Mouse (Mus musculus): ENCODE data around the gene Pkmyt1. TPM values are rescaled to one million over a fixed set of nuclear protein-coding genes. Genes with fewer than 3 reads are reported as not detected.

The Pkmyt1 gene
- polyA plus RNA-seq, 1 experiment from 2014 or later: 20.8 TPM

Other genes with a start within 250 kb of the Pkmyt1 start
- not detected in 2 replicates for gene Vmn2r117, start 246.6 kb upstream of the Pkmyt1 start, polyA plus RNA-seq (2015; fragmentation: Nextera tagmentation; extraction: Ambion mirVana)
- gene Zfp213, start 162.1 kb upstream of the Pkmyt1 start, polyA plus RNA-seq (2015; fragmentation: Nextera tagmentation; extraction: Ambion mirVana): 17.0 and 18.0 TPM in 2 replicates
- gene Zfp13, start 126.8 kb upstream of the Pkmyt1 start, polyA plus RNA-seq (2015; fragmentation: Nextera tagmentation; extraction: Ambion mirVana): 26.4 and 29.1 TPM in 2 replicates
- gene Zscan10, start 125.5 kb upstream of the Pkmyt1 start, polyA plus RNA-seq (2015; fragmentation: Nextera tagmentation; extraction: Ambion mirVana): 0.20 and 0.25 TPM in 2 replicates
- gene Mmp25, start 81.1 kb upstream of the Pkmyt1 start, polyA plus RNA-seq (2015; fragmentation: Nextera tagmentation; extraction: Ambion mirVana): 1.2 and 1.5 TPM in 2 replicates
- gene Bicdl2, start 65.8 kb upstream of the Pkmyt1 start, polyA plus RNA-seq (2015; fragmentation: Nextera tagmentation; extraction: Ambion mirVana): 0.19 TPM in 1 of 2 replicates, not detected in the other
- gene Hcfc1r1, start 52.7 kb upstream of the Pkmyt1 start, polyA plus RNA-seq (2015; fragmentation: Nextera tagmentation; extraction: Ambion mirVana): 150 and 153 TPM in 2 replicates
- 41.3 and 42.1 TPM in 2 replicates for gene Thoc6, start 52.5 kb upstream of the Pkmyt1 start, polyA plus RNA-seq (2015; fragmentation: Nextera tagmentation; extraction: Ambion mirVana)
- 5.8 and 6.1 TPM in 2 replicates for gene Tnfrsf12a, start 48.9 kb upstream of the Pkmyt1 start, polyA plus RNA-seq (2015; fragmentation: Nextera tagmentation; extraction: Ambion mirVana)
- gene Cldn6, start 47.1 kb upstream of the Pkmyt1 start, polyA plus RNA-seq (2015; fragmentation: Nextera tagmentation; extraction: Ambion mirVana): 0.34 and 0.54 TPM in 2 replicates
- 1.6 and 2.0 TPM in 2 replicates for gene Cldn9, start 42.3 kb upstream of the Pkmyt1 start, polyA plus RNA-seq (2015; fragmentation: Nextera tagmentation; extraction: Ambion mirVana)
- 0.13 TPM in 1 of 2 replicates, not detected in the other for gene 1520401A03Rik, start 3.6 kb upstream of the Pkmyt1 start, polyA plus RNA-seq (2015; fragmentation: Nextera tagmentation; extraction: Ambion mirVana)
- 81.4 and 84.1 TPM in 2 replicates for gene Paqr4, start 14.5 kb downstream of the Pkmyt1 start, polyA plus RNA-seq (2015; fragmentation: Nextera tagmentation; extraction: Ambion mirVana)
- 1.4 and 1.8 TPM in 2 replicates for gene Kremen2, start 19.5 kb downstream of the Pkmyt1 start, polyA plus RNA-seq (2015; fragmentation: Nextera tagmentation; extraction: Ambion mirVana)
- 202 and 203 TPM in 2 replicates for gene Flywch1, start 45.3 kb downstream of the Pkmyt1 start, polyA plus RNA-seq (2015; fragmentation: Nextera tagmentation; extraction: Ambion mirVana)
- 73.9 and 86.2 TPM in 2 replicates for gene Flywch2, start 59.7 kb downstream of the Pkmyt1 start, polyA plus RNA-seq (2015; fragmentation: Nextera tagmentation; extraction: Ambion mirVana)
- 410 and 420 TPM in 2 replicates for gene Srrm2, start 64.2 kb downstream of the Pkmyt1 start, polyA plus RNA-seq (2015; fragmentation: Nextera tagmentation; extraction: Ambion mirVana)
- gene Elob, start 102.8 kb downstream of the Pkmyt1 start, polyA plus RNA-seq (2015; fragmentation: Nextera tagmentation; extraction: Ambion mirVana): 1,167 and 1,245 TPM in 2 replicates
- gene Prss33, start 109.7 kb downstream of the Pkmyt1 start, polyA plus RNA-seq (2015; fragmentation: Nextera tagmentation; extraction: Ambion mirVana): 0.17 TPM in 1 of 2 replicates, not detected in the other
- 0.14 TPM in 1 of 2 replicates, not detected in the other for gene Prss32, start 117.5 kb downstream of the Pkmyt1 start, polyA plus RNA-seq (2015; fragmentation: Nextera tagmentation; extraction: Ambion mirVana)
- gene Prss41, start 117.8 kb downstream of the Pkmyt1 start, polyA plus RNA-seq (2015; fragmentation: Nextera tagmentation; extraction: Ambion mirVana): 1.2 and 2.0 TPM in 2 replicates
- not detected in 2 replicates for gene Prss21, start 141.7 kb downstream of the Pkmyt1 start, polyA plus RNA-seq (2015; fragmentation: Nextera tagmentation; extraction: Ambion mirVana)
- gene Dcpp1, start 154.5 kb downstream of the Pkmyt1 start, polyA plus RNA-seq (2015; fragmentation: Nextera tagmentation; extraction: Ambion mirVana): not detected in 2 replicates
- gene Dcpp2, start 154.5 kb downstream of the Pkmyt1 start, polyA plus RNA-seq (2015; fragmentation: Nextera tagmentation; extraction: Ambion mirVana): not detected in 2 replicates
- 0.24 TPM in 1 of 2 replicates, not detected in the other for gene Dcpp3, start 191.1 kb downstream of the Pkmyt1 start, polyA plus RNA-seq (2015; fragmentation: Nextera tagmentation; extraction: Ambion mirVana)
- gene Sbp, start 215.3 kb downstream of the Pkmyt1 start, polyA plus RNA-seq (2015; fragmentation: Nextera tagmentation; extraction: Ambion mirVana): not detected in 2 replicates
- not detected in 2 replicates for gene Sbpl, start 228.9 kb downstream of the Pkmyt1 start, polyA plus RNA-seq (2015; fragmentation: Nextera tagmentation; extraction: Ambion mirVana)